Mouse (Mus musculus): Measurements from ENCODE around the gene Gm8720.
"Not testable (repeated sequence)": the region's sequence is repeated elsewhere in the genome, so short reads cannot be mapped to it uniquely, and the experiment has no call there.

DNA sequence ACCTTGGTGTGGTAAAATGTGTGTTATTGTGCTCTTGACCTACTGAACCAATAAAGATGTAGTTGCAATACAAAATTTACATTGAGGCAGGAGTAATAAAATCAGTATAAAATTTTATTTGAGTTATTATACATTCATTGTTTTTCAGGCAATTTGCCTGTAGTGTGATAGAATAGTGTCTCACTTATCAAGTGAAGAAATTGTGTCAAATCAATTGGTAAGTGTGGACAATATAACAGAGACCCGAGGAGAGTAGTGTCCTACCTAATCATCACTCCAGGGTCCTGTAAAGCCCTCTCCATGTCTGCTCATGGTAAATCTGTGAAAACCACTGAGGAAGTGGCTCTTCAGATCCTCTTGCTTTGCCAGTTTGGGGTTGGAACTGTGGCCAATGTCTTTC, 12.0 kb downstream of the Gm8720 start, which contains the start of gene Vmn1r163:
- TF ChIP-seq CTCF (IDR thresholded peaks at IDR 0.05; ENCODE audit: low read depth, low read length); EP300 (IDR thresholded peaks at IDR 0.05; ENCODE audit: insufficient read depth, low read depth, low read length): not testable (repeated sequence)

Measured in ES-Bruce4 (cell line).